Mouse (Mus musculus) layer of hippocampus, adult 2 months (tissue): ENCODE measurements around the gene Sh3bgrl. TPM values are rescaled to one million over a fixed set of nuclear protein-coding genes. Genes with fewer than 3 reads are reported as not detected.

Experiments used
- DNase-seq, 2 experiments: peaks; one replicate each; pipeline ENCODE4 v3.0.0; 2022; ENCODE audit warnings: low spot score in 2 of 2
- H3K27ac ChIP-seq: fragments of 200-600 bp; 2 replicates; pipeline ENCODE4 v1.8.1; 2022
- H3K4me3 ChIP-seq: fragments of 200-600 bp; 2 replicates; pipeline ENCODE4 v1.8.1; 2022; ENCODE audit warnings: mild to moderate bottlenecking
- CTCF ChIP-seq: fragments of 200-600 bp; conservative IDR thresholded peaks from 2 replicates; pipeline ENCODE4 v1.8.1; 2022; ENCODE audit warnings: antibody characterized with exemption, mild to moderate bottlenecking, moderate library complexity
- total RNA-seq, 2 experiments: library from RNA; stranded (reverse); gene quantifications; 2 replicates each; pipeline ENCODE4 v1.2.3; 2021

The Sh3bgrl gene
- total RNA-seq, 2 experiments from 2014 or later = 82.6 to 82.7 TPM

GRCm38 (mm10) chrX:109136820-109137219 lies 41.7 kb downstream of the Sh3bgrl start:
- TF ChIP-seq CTCF = no peak
- Histone ChIP-seq H3K4me3 (no peak overlapping the region), H3K27ac (no peak overlapping the region)

GRCm38 (mm10) chrX:109137295-109137694 lies 42.1 kb downstream of the Sh3bgrl start:
- no peak for TF ChIP-seq CTCF
- no peak overlapping the region for H3K27ac ChIP-seq
- H3K4me3 ChIP-seq = no peak overlapping the region
- no peak for DNase-seq

More at GRCm38 (mm10) chrX:109136820-109137219, 41.7 kb downstream of the Sh3bgrl start:
- DNase-seq = no peak

GRCm38 (mm10) chrX:109141337-109141870 lies 46.2 kb downstream of the Sh3bgrl start:
- no peak overlapping the region for H3K4me3 ChIP-seq
- DNase-seq = no peak
- no peak for TF ChIP-seq CTCF
- peak overlapping the region; percentile 74; the same call in 1 of the 2 replicates for H3K27ac ChIP-seq

- no peak for TF ChIP-seq CTCF
These were observed 47.1 kb downstream of the Sh3bgrl start for GRCm38 (mm10) chrX:109142281-109142680.

GRCm38 (mm10) chrX:109145779-109146178 lies 50.6 kb downstream of the Sh3bgrl start:
- no peak overlapping the region for H3K4me3 ChIP-seq
- DNase-seq = no peak
- H3K27ac ChIP-seq = no peak overlapping the region
- TF ChIP-seq CTCF = no peak

More at GRCm38 (mm10) chrX:109142281-109142680, 47.1 kb downstream of the Sh3bgrl start:
- DNase-seq = no peak
- peak overlapping the region; percentile 74; the same call in 1 of the 2 replicates for H3K27ac ChIP-seq
- no peak overlapping the region for H3K4me3 ChIP-seq

- DNase-seq = no peak
- TF ChIP-seq CTCF = no peak
- no peak overlapping the region for H3K4me3 ChIP-seq
- H3K27ac ChIP-seq = no peak overlapping the region
These were observed 51.9 kb downstream of the Sh3bgrl start for GRCm38 (mm10) chrX:109147108-109147507.

GRCm38 (mm10) chrX:109151228-109151627 lies 56.1 kb downstream of the Sh3bgrl start:
- DNase-seq = no peak
- H3K4me3 ChIP-seq = no peak overlapping the region
- H3K27ac ChIP-seq = no peak overlapping the region
- TF ChIP-seq CTCF = no peak

GRCm38 (mm10) chrX:109160326-109160725 lies 65.2 kb downstream of the Sh3bgrl start:
- H3K4me3 ChIP-seq = no peak overlapping the region
- no peak overlapping the region for H3K27ac ChIP-seq
- no peak for DNase-seq
- TF ChIP-seq CTCF = no peak

GRCm38 (mm10) chrX:109160901-109161300 lies 65.7 kb downstream of the Sh3bgrl start:
- DNase-seq = no peak
- Histone ChIP-seq H3K4me3 (no peak overlapping the region), H3K27ac (no peak overlapping the region)
- TF ChIP-seq CTCF = no peak

- Histone ChIP-seq H3K4me3 (no peak overlapping the region), H3K27ac (no peak overlapping the region)
- no peak for TF ChIP-seq CTCF
- DNase-seq = no peak
These were observed 79.9 kb downstream of the Sh3bgrl start for GRCm38 (mm10) chrX:109175038-109175437.

- Histone ChIP-seq H3K4me3 (no peak overlapping the region), H3K27ac (no peak overlapping the region)
- no peak for TF ChIP-seq CTCF
- no peak for DNase-seq
These were observed 80.3 kb downstream of the Sh3bgrl start for GRCm38 (mm10) chrX:109175470-109175869.

GRCm38 (mm10) chrX:109184706-109185478 lies 89.7 kb downstream of the Sh3bgrl start:
- H3K4me3 ChIP-seq = no peak overlapping the region
- no peak for TF ChIP-seq CTCF
- DNase-seq = no peak
- H3K27ac ChIP-seq = no peak overlapping the region

GRCm38 (mm10) chrX:109189607-109190006 lies 94.4 kb downstream of the Sh3bgrl start:
- no peak overlapping the region for H3K4me3 ChIP-seq
- no peak for DNase-seq
- H3K27ac ChIP-seq = no peak overlapping the region
- no peak for TF ChIP-seq CTCF

GRCm38 (mm10) chrX:109190969-109191368 lies 95.8 kb downstream of the Sh3bgrl start:
- TF ChIP-seq CTCF = no peak
- no peak overlapping the region for H3K4me3 ChIP-seq
- no peak overlapping the region for H3K27ac ChIP-seq
- no peak for DNase-seq
